7 mouse cellular contexts compared by ENCODE assay signal in genomic region chr14:50943932-50944667, GRCm38 (mm10). TPM values are rescaled to one million over a fixed set of nuclear protein-coding genes. Genes with fewer than 3 reads are reported as not detected.
A peak's percentile ranks its signal among the peaks of the same experiment; 100 is the strongest.
DNase-seq lines count a peak whose midpoint lies in the region; ATAC-seq and TF ChIP-seq lines count a peak whose summit lies in the region.

Gene Gm49342 (plus strand): TSS chr14:50944517.

- TF ChIP-seq EP300 in heart, adult 2 months (IDR thresholded peaks at IDR 0.05; ENCODE audit: insufficient read depth, low read depth, low read length) = peak; percentile 84; the same call in 1 of the 2 replicates

- peak within 1 kb of the TSS; percentile 89 for H3K27ac ChIP-seq in embryonic facial prominence, embryonic 13.5 days
- H3K27ac ChIP-seq in heart, adult 2 months = peak within 1 kb of the TSS; percentile 88
- H3K27ac ChIP-seq in limb, embryonic 13.5 days = peak within 1 kb of the TSS; percentile 89
- peak within 1 kb of the TSS; percentile 85 for H3K27ac ChIP-seq in midbrain, embryonic 16.5 days (ENCODE audit: low read length)

- 0 out of 2 replicates have a peak, but pooled peaks cover under 1% of the 10 kb centered on the region for H3K36me3 ChIP-seq in embryonic facial prominence, embryonic 13.5 days
- no peaks in the 10 kb centered on the region for H3K36me3 ChIP-seq in heart, adult 2 months (ENCODE audit: control insufficient read depth, insufficient read depth, low read length)
- peaks cover 4% of the 10 kb centered on the region for H3K36me3 ChIP-seq in limb, embryonic 13.5 days
- no peaks in the 10 kb centered on the region for H3K36me3 ChIP-seq in midbrain, embryonic 16.5 days (ENCODE audit: control insufficient read depth, insufficient read depth, low read length)

- TF ChIP-seq CTCF in heart, adult 2 months (IDR thresholded peaks at IDR 0.05) = no peak

- peak within 1 kb of the TSS; percentile 69 for H3K4me2 ChIP-seq in embryonic facial prominence, embryonic 13.5 days
- H3K4me2 ChIP-seq in limb, embryonic 13.5 days (replicated peaks) = peak within 1 kb of the TSS; percentile 66
- H3K4me2 ChIP-seq in midbrain, embryonic 16.5 days (ENCODE audit: low read length) = peak within 1 kb of the TSS; percentile 75

- peak within 1 kb of the TSS; percentile 50 for H3K4me3 ChIP-seq in embryonic facial prominence, embryonic 13.5 days
- peak within 1 kb of the TSS; percentile 56 for H3K4me3 ChIP-seq in heart, adult 2 months
- peak within 1 kb of the TSS; percentile 51 for H3K4me3 ChIP-seq in limb, embryonic 13.5 days
- H3K4me3 ChIP-seq in midbrain, embryonic 16.5 days (ENCODE audit: low read depth, low read length) = peak within 1 kb of the TSS; percentile 43

- peak; percentile 95 for ATAC-seq in embryonic facial prominence, embryonic 13.5 days (ENCODE audit: insufficient number of reproducible peaks, insufficient read depth, low FRiP score, low TSS enrichment, low read depth)
- peak; percentile 97 for ATAC-seq in limb, embryonic 13.5 days (ENCODE audit: low FRiP score, low read depth)
- ATAC-seq in midbrain, embryonic 16.5 days = peak; percentile 98

- WGBS in embryonic facial prominence, embryonic 13.5 days = 16% methylated on average over 31 of the region's 31 CpGs
- WGBS in heart, adult 2 months = 8% methylated on average over 31 of the region's 31 CpGs
- WGBS in limb, embryonic 13.5 days = 19% methylated on average over 31 of the region's 31 CpGs
- 16% methylated on average over 31 of the region's 31 CpGs for WGBS in midbrain, embryonic 16.5 days

- TF ChIP-seq POLR2A in heart, adult 2 months (IDR thresholded peaks at IDR 0.05; ENCODE audit: insufficient read depth, low read depth, low read length) = peak; percentile 97

- H3K9ac ChIP-seq in embryonic facial prominence, embryonic 13.5 days = peak within 1 kb of the TSS; percentile 67
- H3K9ac ChIP-seq in heart, adult 2 months (ENCODE audit: low read depth, low read length) = peak within 1 kb of the TSS; percentile 71
- H3K9ac ChIP-seq in limb, embryonic 13.5 days = peak within 1 kb of the TSS; percentile 63
- peak within 1 kb of the TSS; percentile 69 for H3K9ac ChIP-seq in midbrain, embryonic 16.5 days (ENCODE audit: low read depth, low read length)

- no peaks in the 10 kb centered on the region; the same call in 1 of the 2 replicates for H3K79me2 ChIP-seq in heart, adult 2 months (replicated peaks; ENCODE audit: control insufficient read depth, insufficient read depth, low read length)

- DNase-seq in adrenal gland, postnatal 25 days = peak; percentile 95
- DNase-seq in heart, adult 2 months = peak; percentile 97
- peak; percentile 95 to 96 for DNase-seq in kidney, adult 8-10 months
- peak; percentile 95 to 98 for DNase-seq in spleen, postnatal 10 days (ENCODE audit: low spot score in 2 of 2)

- intact Hi-C loops in heart, adult 2 months (cut with DNase I) = loop anchor here (1.0 to 2.0 kb wide), 2 partner anchors 13 to 119 kb away; partner anchors contain the start of genes Pip4p1 and Pnp

- H3K27me3 ChIP-seq in embryonic facial prominence, embryonic 13.5 days = no peaks in the 10 kb centered on the region
- no peaks in the 10 kb centered on the region for H3K27me3 ChIP-seq in heart, adult 2 months (ENCODE audit: control insufficient read depth, insufficient read depth, low read length)
- H3K27me3 ChIP-seq in limb, embryonic 13.5 days = no peaks in the 10 kb centered on the region
- no peaks in the 10 kb centered on the region for H3K27me3 ChIP-seq in midbrain, embryonic 16.5 days (ENCODE audit: control insufficient read depth, insufficient read depth, low read depth, low read length)

- peaks cover 6% of the 10 kb centered on the region for H3K4me1 ChIP-seq in embryonic facial prominence, embryonic 13.5 days
- peaks cover 5% of the 10 kb centered on the region for H3K4me1 ChIP-seq in heart, adult 2 months (ENCODE audit: control insufficient read depth, insufficient read depth, low read length)
- peaks cover 8% of the 10 kb centered on the region; the same call in 1 of the 2 replicates for H3K4me1 ChIP-seq in limb, embryonic 13.5 days
- peaks cover 7% of the 10 kb centered on the region for H3K4me1 ChIP-seq in midbrain, embryonic 16.5 days (ENCODE audit: control insufficient read depth, insufficient read depth, low read length)

- H3K9me3 ChIP-seq in embryonic facial prominence, embryonic 13.5 days = no peaks in the 10 kb centered on the region
- no peaks in the 10 kb centered on the region for H3K9me3 ChIP-seq in limb, embryonic 13.5 days
- no peaks in the 10 kb centered on the region for H3K9me3 ChIP-seq in midbrain, embryonic 16.5 days (replicated peaks; ENCODE audit: control insufficient read depth, low read length, poor library complexity, severe bottlenecking)

RNA-seq across cellular contexts. Expression of gene Gm49342, which starts in this region (rescaled TPM):
- 23.0 and 43.4 TPM in 2 replicates for total RNA-seq in adrenal gland, postnatal 25 days (2021)
- 3.1 TPM in 1 of 2 replicates, not detected in the other for polyA plus RNA-seq in embryonic facial prominence, embryonic 13.5 days (2015; fragmentation: Nextera tagmentation; extraction: Ambion mirVana)
- total RNA-seq in heart, adult 2 months (2021) = 10 to 100 TPM; 11.3 to 12.1 TPM
- 13.4 and 23.4 TPM in 2 replicates for polyA plus RNA-seq in heart, adult 2 months (2012; rRNA removed)
- not detected in 2 replicates for polyA plus RNA-seq in limb, embryonic 13.5 days (2015; fragmentation: Nextera tagmentation; extraction: Ambion mirVana)
- not detected in 2 replicates for polyA plus RNA-seq in midbrain, embryonic 16.5 days (2015; fragmentation: Nextera tagmentation; extraction: Ambion mirVana)

Comparison
In these comparisons a context has a peak if more than half of its experiments do, and no peak if none do; other contexts are left out.
1. Peak in every context shown above with its lines: DNase-seq, ATAC-seq, H3K4me3 ChIP-seq and H3K27ac ChIP-seq.
2. Peak in ATAC-seq, H3K4me3 ChIP-seq, H3K27ac ChIP-seq, H3K9ac ChIP-seq and H3K4me2 ChIP-seq in limb, embryonic 13.5 days; RNA of the gene not detected or under 1 TPM.
3. Peak in ATAC-seq, H3K4me3 ChIP-seq, H3K27ac ChIP-seq, H3K9ac ChIP-seq and H3K4me2 ChIP-seq in midbrain, embryonic 16.5 days; RNA of the gene not detected or under 1 TPM.